Comparison of ENCODE assay signal across 18 mouse cellular contexts in genomic region chr10:117803870-117804850, GRCm38 (mm10). TPM values are rescaled to one million over a fixed set of nuclear protein-coding genes. Genes with fewer than 3 reads are reported as not detected.
A peak's percentile ranks its signal among the peaks of the same experiment; 100 is the strongest.
DNase-seq lines count a peak whose midpoint lies in the region; ATAC-seq and TF ChIP-seq lines count a peak whose summit lies in the region.
"Had no signal": no experiment of that assay in that cellular context is flagged by ENCODE, and none has a peak within 500 bp of the region (broad histone marks: within the 10 kb centered on the region; RNA-seq: fewer than 3 reads in every experiment).

No protein-coding gene starts in this region.

- no peaks in the 10 kb centered on the region for H3K9me3 ChIP-seq in G1E (replicated peaks)
- H3K9me3 ChIP-seq: forebrain, embryonic 12.5 days; heart, embryonic 15.5 days; intestine, embryonic 15.5 days; kidney, embryonic 15.5 days had no signal

- peak; percentile 62 for ATAC-seq in G1E (ENCODE audit: extremely low read depth, insufficient number of reproducible peaks, low FRiP score, poor library complexity, severe bottlenecking)
- peak; percentile 20 for ATAC-seq in granulocyte monocyte progenitor cell, adult 5-6 weeks (replicated peaks; ENCODE audit: poor library complexity, severe bottlenecking)
- ATAC-seq in megakaryocyte progenitor cell, adult 5-6 weeks (replicated peaks; ENCODE audit: poor library complexity) = peak; percentile 74
- ATAC-seq: intestine, embryonic 15.5 days; Patski had no signal

- peak; percentile 52 for DNase-seq in thymus, postnatal 0 days (ENCODE audit: low spot score)
- DNase-seq in thymus, postnatal 36 days = no peak
- peak; percentile 9 for DNase-seq in G1E (ENCODE audit: low spot score)
- DNase-seq in neural tube, embryonic 10.5 days (ENCODE audit: extremely low spot score, low spot score) = no peak
- no peak for DNase-seq in lung, postnatal 4 days
- DNase-seq in gastrocnemius, postnatal 4 days (ENCODE audit: low spot score in 2 of 2) = no peak
- DNase-seq: cerebellum, adult 11 months; cerebellum, postnatal 14 days; lung, postnatal 14 days; retina, postnatal 1 day; thymus, adult 18-20 months had no signal

- TF ChIP-seq CTCF in G1E (IDR thresholded peaks at IDR 0.05; ENCODE audit: low read depth, low read length) = no peak

- peak overlapping the region; percentile 28; the same call in 1 of the 2 replicates for H3K4me3 ChIP-seq in G1E (ENCODE audit: low read depth, low read length)
- H3K4me3 ChIP-seq: forebrain, embryonic 12.5 days; heart, embryonic 15.5 days; intestine, embryonic 15.5 days; kidney, embryonic 15.5 days had no signal

- H3K36me3 ChIP-seq in G1E (replicated peaks) = peaks cover 7% of the 10 kb centered on the region
- H3K36me3 ChIP-seq: forebrain, embryonic 12.5 days; heart, embryonic 15.5 days; intestine, embryonic 15.5 days; kidney, embryonic 15.5 days had no signal

- peaks cover 23% of the 10 kb centered on the region for H3K4me1 ChIP-seq in G1E (ENCODE audit: insufficient read depth, low read depth, low read length)
- H3K4me1 ChIP-seq: kidney, embryonic 15.5 days had no signal

- H3K27me3 ChIP-seq in G1E (ENCODE audit: insufficient read depth, low read length) = no peaks in the 10 kb centered on the region
- H3K27me3 ChIP-seq: forebrain, embryonic 12.5 days; heart, embryonic 15.5 days; intestine, embryonic 15.5 days; kidney, embryonic 15.5 days; Patski had no signal

RNA-seq across cellular contexts. Expression of gene Nup107, which starts 11.7 kb away (rescaled TPM):
- polyA plus RNA-seq in thymus, postnatal 0 days (2015; fragmentation: Nextera tagmentation; extraction: Ambion mirVana) = 73.7 and 81.7 TPM in 2 replicates
- 81.8 and 130 TPM in 2 replicates for total RNA-seq in G1E (2014; fragmentation: Nextera tagmentation)
- total RNA-seq in G1E (2017) = 131 and 144 TPM in 2 replicates
- polyA plus RNA-seq in G1E (2012) = 58.0 and 59.9 TPM in 2 replicates
- 76.8 and 93.4 TPM in 2 replicates for total RNA-seq in granulocyte monocyte progenitor cell, adult 5-6 weeks (2014; fragmentation: Nextera tagmentation)
- total RNA-seq in granulocyte monocyte progenitor cell, adult 5-6 weeks (2017) = 153 and 182 TPM in 2 replicates
- 79.2 and 85.6 TPM in 2 replicates for total RNA-seq in megakaryocyte progenitor cell, adult 5-6 weeks (2015)
- 111 and 153 TPM in 2 replicates for total RNA-seq in megakaryocyte progenitor cell, adult 5-6 weeks (2017)
- total RNA-seq in gastrocnemius, postnatal 4 days (2021) = 10 to 100 TPM; 16.8 to 21.3 TPM

RNA-seq across cellular contexts. Expression of gene Rap1b, which starts 41.7 kb away (rescaled TPM):
- 234 and 261 TPM in 2 replicates for polyA plus RNA-seq in thymus, postnatal 0 days (2015; fragmentation: Nextera tagmentation; extraction: Ambion mirVana)
- total RNA-seq in G1E (2014; fragmentation: Nextera tagmentation) = 112 and 121 TPM in 2 replicates
- 64.2 and 73.1 TPM in 2 replicates for total RNA-seq in G1E (2017)
- 23.4 and 25.8 TPM in 2 replicates for polyA plus RNA-seq in G1E (2012)
- 124 and 127 TPM in 2 replicates for total RNA-seq in granulocyte monocyte progenitor cell, adult 5-6 weeks (2014; fragmentation: Nextera tagmentation)
- total RNA-seq in granulocyte monocyte progenitor cell, adult 5-6 weeks (2017) = 92.3 and 107 TPM in 2 replicates
- total RNA-seq in megakaryocyte progenitor cell, adult 5-6 weeks (2015) = 215 and 244 TPM in 2 replicates
- 84.2 and 95.6 TPM in 2 replicates for total RNA-seq in megakaryocyte progenitor cell, adult 5-6 weeks (2017)
- 10 to 100 TPM; 69.7 to 77.3 TPM for total RNA-seq in gastrocnemius, postnatal 4 days (2021)

RNA-seq across cellular contexts. Expression of gene Slc35e3, which starts 58.0 kb away (rescaled TPM):
- polyA plus RNA-seq in thymus, postnatal 0 days (2015; fragmentation: Nextera tagmentation; extraction: Ambion mirVana) = 8.1 and 8.4 TPM in 2 replicates
- 7.9 and 10.9 TPM in 2 replicates for total RNA-seq in G1E (2014; fragmentation: Nextera tagmentation)
- 3.5 and 3.9 TPM in 2 replicates for total RNA-seq in G1E (2017)
- 1.5 and 2.2 TPM in 2 replicates for polyA plus RNA-seq in G1E (2012)
- total RNA-seq in granulocyte monocyte progenitor cell, adult 5-6 weeks (2014; fragmentation: Nextera tagmentation) = 6.1 and 12.7 TPM in 2 replicates
- 14.4 and 18.9 TPM in 2 replicates for total RNA-seq in granulocyte monocyte progenitor cell, adult 5-6 weeks (2017)
- total RNA-seq in megakaryocyte progenitor cell, adult 5-6 weeks (2015) = 7.8 and 16.0 TPM in 2 replicates
- total RNA-seq in megakaryocyte progenitor cell, adult 5-6 weeks (2017) = 9.0 and 14.0 TPM in 2 replicates
- total RNA-seq in gastrocnemius, postnatal 4 days (2021) = 10 to 100 TPM; 10.3 to 13.2 TPM

Comparison
In these comparisons a context has a peak if more than half of its experiments do, and no peak if none do; other contexts are left out.
1. DNase-seq: peak in thymus, postnatal 0 days (single experiment) and G1E (single experiment); none in thymus, postnatal 36 days (0 of 2), neural tube, embryonic 10.5 days (single experiment), lung, postnatal 4 days (0 of 2) and gastrocnemius, postnatal 4 days (0 of 2).
2. ATAC-seq: peak in every context shown above with its lines; median percentile 74 in megakaryocyte progenitor cell, adult 5-6 weeks; 62 in G1E; 20 in granulocyte monocyte progenitor cell, adult 5-6 weeks.